Mouse (Mus musculus): ENCODE measurements around the gene Rhoj.

The Rhoj gene

GRCm38 (mm10) chr12:75351846-75352245 lies 43.7 kb downstream of the Rhoj start:
- no peak for DNase-seq

GRCm38 (mm10) chr12:75352410-75352809 lies 44.3 kb downstream of the Rhoj start:
- DNase-seq, result no peak

GRCm38 (mm10) chr12:75354354-75354753 lies 46.2 kb downstream of the Rhoj start:
- no peak for DNase-seq

GRCm38 (mm10) chr12:75357781-75358180 lies 49.7 kb downstream of the Rhoj start:
- DNase-seq, result no peak

GRCm38 (mm10) chr12:75358714-75359113 lies 50.6 kb downstream of the Rhoj start:
- DNase-seq, result no peak

- DNase-seq, result no peak
These were observed 51.4 kb downstream of the Rhoj start for GRCm38 (mm10) chr12:75359500-75359899.

- no peak for DNase-seq
These were observed 51.9 kb downstream of the Rhoj start for GRCm38 (mm10) chr12:75359921-75360482.

GRCm38 (mm10) chr12:75362456-75362855 lies 54.3 kb downstream of the Rhoj start:
- no peak for DNase-seq

- DNase-seq, result no peak
These were observed 56.3 kb downstream of the Rhoj start for GRCm38 (mm10) chr12:75364416-75364815.

GRCm38 (mm10) chr12:75365621-75366124 lies 57.6 kb downstream of the Rhoj start:
- DNase-seq, result no peak

GRCm38 (mm10) chr12:75367371-75367770 lies 59.2 kb downstream of the Rhoj start:
- DNase-seq, result no peak

GRCm38 (mm10) chr12:75368527-75368926 lies 60.4 kb downstream of the Rhoj start:
- no peak for DNase-seq

- no peak for DNase-seq
These were observed 61.3 kb downstream of the Rhoj start for GRCm38 (mm10) chr12:75369418-75369851.

GRCm38 (mm10) chr12:75374437-75374836 lies 66.3 kb downstream of the Rhoj start:
- no peak for DNase-seq

- no peak for DNase-seq
These were observed 66.9 kb downstream of the Rhoj start for GRCm38 (mm10) chr12:75375060-75375459.

GRCm38 (mm10) chr12:75376126-75376525 lies 68.0 kb downstream of the Rhoj start:
- no peak for DNase-seq

- DNase-seq, result no peak
These were observed 78.6 kb downstream of the Rhoj start for GRCm38 (mm10) chr12:75386731-75387130.

GRCm38 (mm10) chr12:75387156-75387555 lies 79.0 kb downstream of the Rhoj start:
- DNase-seq, result no peak

- DNase-seq, result no peak
These were observed 79.7 kb downstream of the Rhoj start for GRCm38 (mm10) chr12:75387846-75388245.

GRCm38 (mm10) chr12:75388521-75388920 lies 80.4 kb downstream of the Rhoj start:
- no peak for DNase-seq

- DNase-seq, result peak; percentile 32
These were observed 81.4 kb downstream of the Rhoj start for GRCm38 (mm10) chr12:75389308-75390135.

- peak; percentile 65 for DNase-seq
These were observed 83.4 kb downstream of the Rhoj start for GRCm38 (mm10) chr12:75391526-75391925.

- DNase-seq, result no peak
These were observed 86.1 kb downstream of the Rhoj start for GRCm38 (mm10) chr12:75394011-75394773.
